Mouse (Mus musculus): ENCODE data around the gene Entpd7.

Gene Entpd7

GRCm38 (mm10) chr19:43772311-43772710 lies 82.8 kb downstream of the Entpd7 start:
- DNase-seq = no peak

GRCm38 (mm10) chr19:43775433-43775832 lies 86.0 kb downstream of the Entpd7 start:
- no peak for DNase-seq

GRCm38 (mm10) chr19:43776561-43776960 lies 87.1 kb downstream of the Entpd7 start:
- DNase-seq = no peak

- DNase-seq = no peak
Measured at GRCm38 (mm10) chr19:43777308-43777707, 87.8 kb downstream of the Entpd7 start.

GRCm38 (mm10) chr19:43780391-43780790 lies 90.9 kb downstream of the Entpd7 start:
- DNase-seq = no peak

GRCm38 (mm10) chr19:43781980-43782379 lies 92.5 kb downstream of the Entpd7 start, which contains the start of gene Abcc2:
Gene Abcc2 (plus strand): TSS chr19:43782192.
- DNase-seq = no peak

Data from lung, postnatal 10 days (tissue).